Mouse (Mus musculus) heart, adult 8-10 months (tissue): ENCODE results near the gene Htra1. TPM values are rescaled to one million over a fixed set of nuclear protein-coding genes. Genes with fewer than 3 reads are reported as not detected.

Experiments used
- DNase-seq: peaks from one replicate; pipeline ENCODE4 v3.0.0; 2022; ENCODE audit warnings: low spot score
- total RNA-seq, 4 experiments: library from RNA; stranded (reverse); gene quantifications; 2 replicates each; pipeline ENCODE4 v1.2.4; 2022

The Htra1 gene
- 100 to 1,000 TPM in 3 of 4 experiments, 10 to 100 TPM in 1; 96.9 to 118 (median 112) TPM for total RNA-seq

GRCm38 (mm10) chr7:130935793-130936471 lies at the start of gene Htra1:
Gene Htra1 (plus strand): TSS chr7:130936111.
- DNase-seq: peak; percentile 78

GRCm38 (mm10) chr7:130886246-130886645 lies 49.7 kb upstream of the Htra1 start:
- no peak for DNase-seq

GRCm38 (mm10) chr7:130887946-130888345 lies 48.0 kb upstream of the Htra1 start:
- no peak for DNase-seq

- DNase-seq: no peak
Observed at GRCm38 (mm10) chr7:130890871-130891270, 45.0 kb upstream of the Htra1 start.

- peak; percentile 58 for DNase-seq
Observed at GRCm38 (mm10) chr7:130892973-130893372, 42.9 kb upstream of the Htra1 start.

GRCm38 (mm10) chr7:130894931-130895617 lies 40.8 kb upstream of the Htra1 start:
- DNase-seq: no peak

GRCm38 (mm10) chr7:130895618-130895945 lies 40.3 kb upstream of the Htra1 start:
- no peak for DNase-seq

GRCm38 (mm10) chr7:130896064-130896463 lies 39.8 kb upstream of the Htra1 start:
- DNase-seq: no peak

GRCm38 (mm10) chr7:130897201-130897600 lies 38.7 kb upstream of the Htra1 start:
- DNase-seq: no peak

GRCm38 (mm10) chr7:130898373-130898772 lies 37.5 kb upstream of the Htra1 start:
- DNase-seq: no peak

- DNase-seq: no peak
Observed at GRCm38 (mm10) chr7:130900233-130900848, 35.6 kb upstream of the Htra1 start.

GRCm38 (mm10) chr7:130902929-130903328 lies 33.0 kb upstream of the Htra1 start:
- no peak for DNase-seq

- DNase-seq: no peak
Observed at GRCm38 (mm10) chr7:130903505-130904074, 32.3 kb upstream of the Htra1 start.

- DNase-seq: no peak
Observed at GRCm38 (mm10) chr7:130904571-130905365, 31.1 kb upstream of the Htra1 start.

GRCm38 (mm10) chr7:130910841-130911240 lies 25.1 kb upstream of the Htra1 start:
- DNase-seq: no peak

- DNase-seq: peak; percentile 65
Observed at GRCm38 (mm10) chr7:130914693-130915363, 21.1 kb upstream of the Htra1 start.

- DNase-seq: no peak
Observed at GRCm38 (mm10) chr7:130918260-130918659, 17.7 kb upstream of the Htra1 start.

- no peak for DNase-seq
Observed at GRCm38 (mm10) chr7:130922981-130923731, 12.8 kb upstream of the Htra1 start.

GRCm38 (mm10) chr7:130930401-130930800 lies 5.5 kb upstream of the Htra1 start:
- DNase-seq: no peak

GRCm38 (mm10) chr7:130932921-130933320 lies 3.0 kb upstream of the Htra1 start:
- no peak for DNase-seq
